Mouse (Mus musculus): ENCODE data around the gene Cdkl5.

DNA sequence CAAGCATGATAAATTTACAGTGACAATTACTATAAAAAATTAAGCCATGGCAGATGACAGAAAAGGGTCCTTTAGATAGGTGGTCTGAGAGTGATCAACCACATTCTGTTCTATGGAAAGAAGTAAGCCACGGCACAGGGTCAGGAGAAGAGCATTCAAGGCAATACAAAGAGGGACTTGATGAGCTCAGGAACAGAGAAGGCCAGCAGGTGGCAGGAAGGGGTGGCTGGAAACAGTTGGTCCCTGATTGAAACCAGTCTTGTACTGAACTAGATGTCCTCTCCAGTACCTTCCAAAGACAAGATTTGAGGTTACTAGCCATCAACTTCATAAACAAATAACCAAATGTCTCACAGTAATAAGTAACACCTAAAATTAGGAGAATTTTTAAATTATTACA, 59.0 kb downstream of the Cdkl5 start:
- TF ChIP-seq POLR2A (IDR thresholded peaks at IDR 0.05; ENCODE audit: low read depth, low read length) (no peak), CTCF (IDR thresholded peaks at IDR 0.05; ENCODE audit: extremely low read depth, insufficient read depth, insufficient read length, insufficient replicate concordance) (peak; percentile 11; the same call in 1 of the 2 replicates)
